Comparison of ENCODE assay signal across 35 mouse cellular contexts in genomic region chr15:88668693-88669092, GRCm38 (mm10).
"Had no signal": no experiment of that assay in that cellular context is flagged by ENCODE, and none has a peak within 500 bp of the region (broad histone marks: within the 10 kb centered on the region; RNA-seq: fewer than 3 reads in every experiment).

No protein-coding gene starts in this region.

- H3K36me3 ChIP-seq: heart, embryonic 12.5 days; heart, embryonic 13.5 days; heart, embryonic 15.5 days; hindbrain, embryonic 10.5 days; hindbrain, embryonic 12.5 days; hindbrain, embryonic 13.5 days; hindbrain, embryonic 15.5 days; intestine, embryonic 15.5 days; kidney, embryonic 15.5 days had no signal

- H3K4me1 ChIP-seq: heart, embryonic 12.5 days; heart, embryonic 13.5 days; heart, embryonic 15.5 days; hindbrain, embryonic 10.5 days; hindbrain, embryonic 12.5 days; hindbrain, embryonic 13.5 days; hindbrain, embryonic 15.5 days; intestine, embryonic 15.5 days; kidney, embryonic 15.5 days had no signal

- H3K27me3 ChIP-seq: heart, embryonic 15.5 days; hindbrain, embryonic 13.5 days; hindbrain, embryonic 15.5 days; intestine, embryonic 15.5 days; kidney, embryonic 15.5 days had no signal

- H3K4me2 ChIP-seq: heart, embryonic 11.5 days; heart, embryonic 12.5 days; heart, embryonic 13.5 days; heart, embryonic 15.5 days; hindbrain, embryonic 12.5 days; hindbrain, embryonic 13.5 days; hindbrain, embryonic 14.5 days; hindbrain, embryonic 15.5 days; intestine, embryonic 15.5 days; kidney, embryonic 15.5 days had no signal

- H3K4me3 ChIP-seq: heart, embryonic 12.5 days; heart, embryonic 13.5 days; heart, embryonic 15.5 days; hindbrain, embryonic 10.5 days; hindbrain, embryonic 12.5 days; hindbrain, embryonic 13.5 days; hindbrain, embryonic 15.5 days; intestine, embryonic 15.5 days; kidney, embryonic 15.5 days; layer of hippocampus, adult 2 months; left cerebral cortex, adult 2 months had no signal

- H3K9ac ChIP-seq: heart, embryonic 12.5 days; heart, embryonic 13.5 days; heart, embryonic 15.5 days; hindbrain, embryonic 12.5 days; hindbrain, embryonic 13.5 days; hindbrain, embryonic 14.5 days; hindbrain, embryonic 15.5 days; intestine, embryonic 15.5 days; kidney, embryonic 15.5 days had no signal

- ATAC-seq: hindbrain, embryonic 16.5 days; hindbrain, postnatal 0 days; inflammation-experienced regulatory T-cells, adult 6 months; intestine, embryonic 15.5 days; intestine, embryonic 16.5 days; intestine, postnatal 0 days had no signal

- DNase-seq: heart, postnatal 10 days; heart, postnatal 14 days; heart, postnatal 36 days; heart, postnatal 4 days; kidney, adult 11 months; kidney, adult 18-20 months; kidney, adult 2 months; kidney, adult 8-10 months; kidney, adult 9 months; kidney, postnatal 10 days; kidney, postnatal 14 days; kidney, postnatal 25 days; kidney, postnatal 36 days; kidney, postnatal 4 days; layer of hippocampus, adult 9-11 months; layer of hippocampus, postnatal 36 days had no signal

- H3K27ac ChIP-seq: heart, embryonic 13.5 days; heart, embryonic 15.5 days; hindbrain, embryonic 10.5 days; hindbrain, embryonic 12.5 days; hindbrain, embryonic 13.5 days; hindbrain, embryonic 14.5 days; hindbrain, embryonic 15.5 days; hindbrain, postnatal 0 days; intestine, embryonic 15.5 days; kidney, embryonic 15.5 days; kidney, postnatal 0 days; layer of hippocampus, adult 2 months; left cerebral cortex, adult 2 months had no signal

- H3K9me3 ChIP-seq: heart, embryonic 12.5 days; heart, embryonic 13.5 days; heart, embryonic 15.5 days; hindbrain, embryonic 10.5 days; hindbrain, embryonic 12.5 days; hindbrain, embryonic 13.5 days; hindbrain, embryonic 15.5 days; intestine, embryonic 15.5 days; kidney, embryonic 15.5 days had no signal
